Comparison of ENCODE assay signal across 8 mouse cellular contexts in the genomic region with DNA sequence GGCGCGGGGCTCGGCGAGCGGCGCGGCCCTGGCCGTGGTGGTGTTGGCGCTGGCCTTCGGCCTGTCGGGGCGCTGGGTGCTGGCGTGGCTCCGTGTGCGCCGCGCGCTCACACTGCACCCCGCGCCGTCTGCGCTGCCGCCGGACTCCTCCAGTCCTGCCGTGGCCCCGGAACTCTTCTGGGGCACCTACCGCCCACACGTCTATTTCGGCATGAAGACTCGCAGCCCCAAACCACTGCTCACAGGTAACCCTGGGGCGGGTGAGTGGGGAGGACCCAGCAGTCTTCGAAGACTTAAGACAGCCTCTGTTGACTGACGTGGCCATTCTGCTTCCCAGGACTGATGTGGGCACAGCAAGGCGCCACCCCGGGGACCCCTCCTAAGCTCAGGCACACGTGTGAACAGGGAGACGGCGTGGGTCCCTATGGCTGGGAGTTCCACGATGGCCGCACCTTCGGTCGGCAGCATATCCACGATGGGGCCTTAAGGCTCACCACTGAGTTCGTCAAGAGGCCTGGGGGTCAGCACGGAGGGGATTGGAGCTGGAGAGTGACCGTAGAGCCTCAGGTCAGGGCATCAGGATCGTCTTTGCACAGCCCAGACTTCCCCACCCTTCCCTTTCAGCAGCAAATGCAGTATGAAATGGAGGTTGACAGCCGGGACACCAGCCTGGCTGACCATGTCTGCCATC. TPM values are rescaled to one million over a fixed set of nuclear protein-coding genes. Genes with fewer than 3 reads are reported as not detected.
DNase-seq lines count a peak whose midpoint lies in the region; ATAC-seq lines count a peak whose summit lies in the region.

No protein-coding gene starts in this region.

- WGBS in lung, embryonic 15.5 days, result under 1% methylated on average over 48 of the region's 48 CpGs
- 3% methylated on average over 46 of the region's 48 CpGs for WGBS in embryonic facial prominence, embryonic 11.5 days
- 1% methylated on average over 36 of the region's 48 CpGs for WGBS in hindbrain, embryonic 13.5 days
- 2% methylated on average over 45 of the region's 48 CpGs for WGBS in midbrain, embryonic 11.5 days

- peaks cover 32% of the 10 kb centered on the region for H3K36me3 ChIP-seq in lung, embryonic 15.5 days
- no peaks in the 10 kb centered on the region; the same call in 1 of the 2 replicates for H3K36me3 ChIP-seq in embryonic facial prominence, embryonic 11.5 days (replicated peaks; ENCODE audit: control insufficient read depth, insufficient read depth, low read depth, low read length)
- H3K36me3 ChIP-seq in hindbrain, embryonic 13.5 days, result peaks cover 30% of the 10 kb centered on the region
- no peaks in the 10 kb centered on the region; the same call in 1 of the 2 replicates for H3K36me3 ChIP-seq in midbrain, embryonic 11.5 days (ENCODE audit: control insufficient read depth, insufficient read depth, low read length)

- peak overlapping the region; percentile 84 for H3K27ac ChIP-seq in lung, embryonic 15.5 days
- H3K27ac ChIP-seq in embryonic facial prominence, embryonic 11.5 days (replicated peaks; ENCODE audit: low read depth, low read length), result 0 out of 2 replicates have a peak overlapping the region, but pooled peaks have one; percentile 5
- peak overlapping the region; percentile 89 for H3K27ac ChIP-seq in hindbrain, embryonic 13.5 days
- H3K27ac ChIP-seq in midbrain, embryonic 11.5 days (ENCODE audit: low read depth, low read length), result peak overlapping the region; percentile 63

- H3K4me2 ChIP-seq in lung, embryonic 15.5 days, result peak overlapping the region; percentile 96
- H3K4me2 ChIP-seq in embryonic facial prominence, embryonic 11.5 days (ENCODE audit: low read depth, low read length), result peak overlapping the region; percentile 78
- peak overlapping the region; percentile 99 for H3K4me2 ChIP-seq in hindbrain, embryonic 13.5 days
- H3K4me2 ChIP-seq in midbrain, embryonic 11.5 days, result peak overlapping the region; percentile 77

- ATAC-seq in lung, embryonic 15.5 days (ENCODE audit: borderline replicate concordance, extremely low read depth, low FRiP score, low TSS enrichment), result peak; percentile 43
- peak; percentile 31 for ATAC-seq in embryonic facial prominence, embryonic 11.5 days (replicated peaks; ENCODE audit: insufficient number of reproducible peaks, low FRiP score, low TSS enrichment, low read depth)
- ATAC-seq in hindbrain, embryonic 13.5 days (ENCODE audit: low FRiP score), result peak; percentile 63
- no peak; the same call in 1 of the 2 replicates for ATAC-seq in midbrain, embryonic 11.5 days (ENCODE audit: low FRiP score)

- peak overlapping the region; percentile 96 for H3K9ac ChIP-seq in lung, embryonic 15.5 days
- H3K9ac ChIP-seq in embryonic facial prominence, embryonic 11.5 days (replicated peaks; ENCODE audit: low read length), result peak overlapping the region; percentile 85
- peak overlapping the region; percentile 94 for H3K9ac ChIP-seq in hindbrain, embryonic 13.5 days
- H3K9ac ChIP-seq in midbrain, embryonic 11.5 days (ENCODE audit: low read length), result peak overlapping the region; percentile 86

- no peak for DNase-seq in lung, postnatal 10 days
- no peak for DNase-seq in embryonic facial prominence, embryonic 11.5 days (ENCODE audit: low spot score)
- peak; percentile 91 for DNase-seq in midbrain, embryonic 11.5 days (ENCODE audit: low spot score, missing footprints)
- DNase-seq in urinary bladder, postnatal 4 days (ENCODE audit: low spot score in 2 of 2), result no peak
- DNase-seq in urinary bladder, postnatal 36 days (ENCODE audit: low spot score in 2 of 2), result no peak
- no peak for DNase-seq in right cerebral cortex, postnatal 4 days

- peak overlapping the region; percentile 94 for H3K4me3 ChIP-seq in lung, embryonic 15.5 days
- peak overlapping the region; percentile 75 for H3K4me3 ChIP-seq in embryonic facial prominence, embryonic 11.5 days (ENCODE audit: low read depth, low read length)
- H3K4me3 ChIP-seq in hindbrain, embryonic 13.5 days, result peak overlapping the region; percentile 88
- H3K4me3 ChIP-seq in midbrain, embryonic 11.5 days (ENCODE audit: low read depth, low read length), result peak overlapping the region; percentile 77

- H3K27me3 ChIP-seq in lung, embryonic 15.5 days, result no peaks in the 10 kb centered on the region
- H3K27me3 ChIP-seq in embryonic facial prominence, embryonic 11.5 days (ENCODE audit: control insufficient read depth, insufficient read depth, low read length), result no peaks in the 10 kb centered on the region
- H3K27me3 ChIP-seq in hindbrain, embryonic 13.5 days, result no peaks in the 10 kb centered on the region
- no peaks in the 10 kb centered on the region for H3K27me3 ChIP-seq in midbrain, embryonic 11.5 days (ENCODE audit: control insufficient read depth, insufficient read depth, low read length)

- no peaks in the 10 kb centered on the region for H3K9me3 ChIP-seq in lung, embryonic 15.5 days
- H3K9me3 ChIP-seq in embryonic facial prominence, embryonic 11.5 days (replicated peaks; ENCODE audit: control insufficient read depth, low read length), result no peaks in the 10 kb centered on the region
- H3K9me3 ChIP-seq in hindbrain, embryonic 13.5 days, result no peaks in the 10 kb centered on the region
- no peaks in the 10 kb centered on the region for H3K9me3 ChIP-seq in midbrain, embryonic 11.5 days (ENCODE audit: control insufficient read depth, low read length)

- peaks cover 37% of the 10 kb centered on the region for H3K4me1 ChIP-seq in lung, embryonic 15.5 days
- H3K4me1 ChIP-seq in embryonic facial prominence, embryonic 11.5 days (ENCODE audit: control insufficient read depth, insufficient read depth, low read length), result peaks cover 5% of the 10 kb centered on the region
- peaks cover 56% of the 10 kb centered on the region for H3K4me1 ChIP-seq in hindbrain, embryonic 13.5 days (replicated peaks)
- peaks cover 23% of the 10 kb centered on the region for H3K4me1 ChIP-seq in midbrain, embryonic 11.5 days (ENCODE audit: control insufficient read depth, insufficient read depth, low read length)

RNA-seq across cellular contexts. Expression of gene Mogs, which starts 0.5 kb away (rescaled TPM):
- polyA plus RNA-seq in lung, embryonic 15.5 days (2015; fragmentation: Nextera tagmentation; extraction: Ambion mirVana), result 54.5 and 54.8 TPM in 2 replicates
- 22.1 and 23.9 TPM in 2 replicates for polyA plus RNA-seq in embryonic facial prominence, embryonic 11.5 days (2014; fragmentation: Nextera tagmentation; extraction: Ambion mirVana)
- 21.5 and 25.7 TPM in 2 replicates for polyA plus RNA-seq in hindbrain, embryonic 13.5 days (2015; fragmentation: Nextera tagmentation; extraction: Ambion mirVana)
- polyA plus RNA-seq in midbrain, embryonic 11.5 days (2014; fragmentation: Nextera tagmentation; extraction: Ambion mirVana), result 21.6 and 23.4 TPM in 2 replicates

RNA-seq across cellular contexts. Expression of gene Wbp1, which starts 5.5 kb away (rescaled TPM):
- 119 and 120 TPM in 2 replicates for polyA plus RNA-seq in lung, embryonic 15.5 days (2015; fragmentation: Nextera tagmentation; extraction: Ambion mirVana)
- polyA plus RNA-seq in embryonic facial prominence, embryonic 11.5 days (2014; fragmentation: Nextera tagmentation; extraction: Ambion mirVana), result 146 and 156 TPM in 2 replicates
- 216 and 227 TPM in 2 replicates for polyA plus RNA-seq in hindbrain, embryonic 13.5 days (2015; fragmentation: Nextera tagmentation; extraction: Ambion mirVana)
- 134 and 153 TPM in 2 replicates for polyA plus RNA-seq in midbrain, embryonic 11.5 days (2014; fragmentation: Nextera tagmentation; extraction: Ambion mirVana)

RNA-seq across cellular contexts. Expression of gene Mrpl53, which starts 7.0 kb away (rescaled TPM):
- polyA plus RNA-seq in lung, embryonic 15.5 days (2015; fragmentation: Nextera tagmentation; extraction: Ambion mirVana), result 128 and 145 TPM in 2 replicates
- polyA plus RNA-seq in embryonic facial prominence, embryonic 11.5 days (2014; fragmentation: Nextera tagmentation; extraction: Ambion mirVana), result 126 and 129 TPM in 2 replicates
- 123 TPM in 2 replicates for polyA plus RNA-seq in hindbrain, embryonic 13.5 days (2015; fragmentation: Nextera tagmentation; extraction: Ambion mirVana)
- 120 and 130 TPM in 2 replicates for polyA plus RNA-seq in midbrain, embryonic 11.5 days (2014; fragmentation: Nextera tagmentation; extraction: Ambion mirVana)

RNA-seq across cellular contexts. Expression of gene Ino80b, which starts 9.4 kb away (rescaled TPM):
- 13.5 and 15.2 TPM in 2 replicates for polyA plus RNA-seq in lung, embryonic 15.5 days (2015; fragmentation: Nextera tagmentation; extraction: Ambion mirVana)
- polyA plus RNA-seq in embryonic facial prominence, embryonic 11.5 days (2014; fragmentation: Nextera tagmentation; extraction: Ambion mirVana), result 17.5 and 19.5 TPM in 2 replicates
- 13.4 and 14.1 TPM in 2 replicates for polyA plus RNA-seq in hindbrain, embryonic 13.5 days (2015; fragmentation: Nextera tagmentation; extraction: Ambion mirVana)
- 18.8 and 19.4 TPM in 2 replicates for polyA plus RNA-seq in midbrain, embryonic 11.5 days (2014; fragmentation: Nextera tagmentation; extraction: Ambion mirVana)

RNA-seq across cellular contexts. Expression of gene Gm42688, which starts 14.4 kb away (rescaled TPM):
- 3.4 TPM in 2 replicates for polyA plus RNA-seq in lung, embryonic 15.5 days (2015; fragmentation: Nextera tagmentation; extraction: Ambion mirVana)
- 0.97 and 1.8 TPM in 2 replicates for polyA plus RNA-seq in embryonic facial prominence, embryonic 11.5 days (2014; fragmentation: Nextera tagmentation; extraction: Ambion mirVana)
- polyA plus RNA-seq in hindbrain, embryonic 13.5 days (2015; fragmentation: Nextera tagmentation; extraction: Ambion mirVana), result 4.0 and 4.4 TPM in 2 replicates
- 1.2 and 2.3 TPM in 2 replicates for polyA plus RNA-seq in midbrain, embryonic 11.5 days (2014; fragmentation: Nextera tagmentation; extraction: Ambion mirVana)

Comparison
In these comparisons a context has a peak if more than half of its experiments do, and no peak if none do; other contexts are left out.
1. H3K27ac ChIP-seq: peak in every context shown above with its lines; median percentile 89 in hindbrain, embryonic 13.5 days; 84 in lung, embryonic 15.5 days; 63 in midbrain, embryonic 11.5 days; 5 in embryonic facial prominence, embryonic 11.5 days.